Mouse (Mus musculus) forebrain, embryonic 13.5 days (tissue): ENCODE results near the gene Tecpr1. TPM values are rescaled to one million over a fixed set of nuclear protein-coding genes. Genes with fewer than 3 reads are reported as not detected.

Source experiments
- ATAC-seq: fragments of 200-750 bp; cut with Nextera tagmentation; 2 replicates; pipeline ENCODE4 v1.8.0; 2017
- H3K27ac ChIP-seq: fragments of 300-500 bp; sonication (generic); 2 replicates; pipeline ENCODE4 v1.5.1; 2015; ENCODE audit warnings: inconsistent platforms, mild to moderate bottlenecking, moderate library complexity
- H3K27me3 ChIP-seq: fragments of 300-500 bp; sonication (generic); 2 replicates; pipeline ENCODE4 v1.6.1; 2015; ENCODE audit warnings: mild to moderate bottlenecking, inconsistent platforms
- H3K36me3 ChIP-seq: fragments of 300-500 bp; sonication (generic); 2 replicates; pipeline ENCODE4 v1.6.1; 2015; ENCODE audit warnings: mild to moderate bottlenecking, inconsistent platforms; ENCODE audit not compliant: poor library complexity, severe bottlenecking
- H3K4me1 ChIP-seq: fragments of 300-500 bp; sonication (generic); 2 replicates; pipeline ENCODE4 v1.6.1; 2015; ENCODE audit warnings: inconsistent platforms
- H3K4me2 ChIP-seq: fragments of 300-500 bp; sonication (generic); 2 replicates; pipeline ENCODE4 v1.6.1; 2015; ENCODE audit warnings: inconsistent platforms, mild to moderate bottlenecking, moderate library complexity
- H3K4me3 ChIP-seq: fragments of 300-500 bp; sonication (generic); 2 replicates; pipeline ENCODE4 v1.5.1; 2015; ENCODE audit warnings: mild to moderate bottlenecking, inconsistent platforms
- H3K9ac ChIP-seq: fragments of 300-500 bp; sonication (generic); 2 replicates; pipeline ENCODE4 v1.6.1; 2015; ENCODE audit warnings: mild to moderate bottlenecking, inconsistent platforms
- H3K9me3 ChIP-seq: fragments of 300-500 bp; sonication (generic); replicated peaks from 2 replicates; pipeline ENCODE4 v1.6.1; 2016; ENCODE audit warnings: inconsistent platforms
- WGBS: fragments of 180-500 bp; shearing (Covaris S2); methylation state at CpG from one replicate; pipeline ENCODE4 v1.1.7; 2015; 5-methylcytosine and 5-hydroxymethylcytosine counted together
- polyA plus RNA-seq: library from polyadenylated mRNA; unstranded; fragments of >200 nt; fragmentation: Nextera tagmentation; extraction: Ambion mirVana; gene quantifications from 2 replicates; pipeline ENCODE4 v1.2.1, GENCODE M21; 2015

Gene Tecpr1
- polyA plus RNA-seq, 1 experiment from 2014 or later = 39.7 TPM

DNA sequence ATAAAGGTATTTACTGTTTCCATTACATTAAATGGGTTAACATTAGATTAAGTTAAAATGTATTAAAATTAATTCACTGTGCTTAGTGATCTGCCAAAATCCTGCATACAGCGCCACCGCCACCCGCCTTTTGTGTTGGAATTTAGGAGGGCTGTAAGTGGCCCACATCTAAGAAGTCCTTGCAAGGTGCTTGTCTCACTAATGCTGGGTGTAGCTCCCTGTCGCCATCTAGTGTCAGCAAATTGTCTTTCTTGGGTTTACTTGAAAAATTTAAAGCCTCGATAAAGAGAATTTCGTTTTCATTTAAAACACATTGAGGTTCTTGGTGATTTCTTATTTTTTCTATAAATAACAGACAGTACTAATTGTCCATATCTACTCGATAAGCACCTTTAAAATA lies 68.9 kb downstream of the Tecpr1 start:
- no peak overlapping the region for H3K4me3 ChIP-seq
- no peak overlapping the region for H3K4me2 ChIP-seq
- ATAC-seq = peak; percentile 62; the same call in 1 of the 2 replicates
- H3K27ac ChIP-seq = no peak overlapping the region
- 26% methylated on average over 7 of the region's 7 CpGs for WGBS
- H3K9ac ChIP-seq = no peak overlapping the region
- peaks cover 47% of the 10 kb centered on the region for H3K36me3 ChIP-seq
- H3K27me3 ChIP-seq = no peaks in the 10 kb centered on the region
- no peaks in the 10 kb centered on the region for H3K9me3 ChIP-seq
- peaks cover 10% of the 10 kb centered on the region for H3K4me1 ChIP-seq

DNA sequence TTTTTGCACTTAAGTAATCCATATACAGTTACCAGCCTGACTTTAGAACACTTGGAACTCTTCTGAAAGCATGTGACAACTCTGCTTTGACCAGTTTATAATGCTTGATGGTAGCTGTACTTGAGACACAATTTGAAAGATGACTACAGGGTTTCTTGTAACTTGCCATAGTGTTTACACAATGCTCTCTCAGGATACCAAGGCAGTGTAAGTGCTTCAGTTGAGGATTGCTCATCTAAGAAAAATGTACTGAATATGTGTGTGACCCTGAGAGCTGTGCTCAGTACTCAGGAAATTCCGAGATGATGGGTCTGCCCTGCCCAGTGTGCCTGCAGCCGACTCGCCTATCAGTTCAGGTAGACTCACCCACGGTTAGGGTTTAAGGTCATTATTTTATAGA lies 72.1 kb downstream of the Tecpr1 start:
- Histone ChIP-seq H3K27ac (no peak overlapping the region), H3K9me3 (no peaks in the 10 kb centered on the region), H3K36me3 (peaks cover 44% of the 10 kb centered on the region), H3K4me3 (no peak overlapping the region), H3K9ac (no peak overlapping the region), H3K4me2 (no peak overlapping the region), H3K27me3 (no peaks in the 10 kb centered on the region), H3K4me1 (no peaks in the 10 kb centered on the region)
- WGBS = 98% methylated on average over 4 of the region's 4 CpGs
- ATAC-seq = no peak

DNA sequence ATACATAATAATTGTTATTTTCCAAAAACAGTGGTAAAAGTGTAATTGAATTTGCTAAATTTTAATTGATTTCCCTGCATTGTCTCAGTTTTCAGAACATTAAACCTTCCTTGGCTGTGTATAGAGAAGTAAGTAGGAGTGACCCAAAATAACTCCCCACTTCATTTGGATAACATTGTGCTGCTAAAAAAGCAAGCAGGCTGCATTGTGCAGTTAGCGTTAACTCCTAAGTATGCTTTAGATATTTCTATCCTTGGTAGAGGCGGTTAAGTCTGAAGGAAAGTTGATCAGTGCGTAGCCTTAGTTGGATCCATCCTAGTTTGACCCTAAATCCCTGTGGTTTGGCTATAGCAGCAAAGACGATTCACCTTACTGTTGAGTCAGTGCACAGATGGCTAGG lies 73.9 kb downstream of the Tecpr1 start:
- no peak for ATAC-seq
- no peak overlapping the region for H3K4me3 ChIP-seq
- WGBS = 93% methylated on average over 4 of the region's 4 CpGs
- no peaks in the 10 kb centered on the region for H3K4me1 ChIP-seq
- H3K36me3 ChIP-seq = peaks cover 56% of the 10 kb centered on the region
- H3K9ac ChIP-seq = no peak overlapping the region
- no peak overlapping the region for H3K27ac ChIP-seq
- no peaks in the 10 kb centered on the region for H3K9me3 ChIP-seq
- H3K27me3 ChIP-seq = no peaks in the 10 kb centered on the region
- no peak overlapping the region for H3K4me2 ChIP-seq

DNA sequence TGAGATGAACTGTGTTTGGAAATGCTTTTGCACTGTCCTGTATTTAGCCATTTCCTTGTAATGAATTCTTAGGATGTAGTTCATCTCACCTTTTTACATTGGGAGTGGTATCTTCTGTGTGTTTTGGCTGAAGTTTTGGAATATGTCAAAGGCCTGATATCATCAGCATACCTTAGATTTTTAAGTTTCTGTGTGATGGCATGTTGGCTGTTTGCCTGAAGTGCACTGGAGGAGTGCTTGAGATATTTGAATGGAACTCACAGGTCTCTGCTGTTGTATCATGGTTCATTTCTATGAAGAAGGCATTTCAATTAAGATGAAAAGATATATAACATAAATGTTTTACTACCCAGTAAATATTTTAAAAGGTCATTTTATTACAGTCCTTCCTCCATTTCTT lies 76.5 kb downstream of the Tecpr1 start:
- H3K27me3 ChIP-seq = no peaks in the 10 kb centered on the region
- H3K36me3 ChIP-seq = peaks cover 56% of the 10 kb centered on the region
- H3K9ac ChIP-seq = no peak overlapping the region
- no peak overlapping the region for H3K4me2 ChIP-seq
- no peak for ATAC-seq
- H3K9me3 ChIP-seq = no peaks in the 10 kb centered on the region
- H3K27ac ChIP-seq = no peak overlapping the region
- H3K4me3 ChIP-seq = no peak overlapping the region
- H3K4me1 ChIP-seq = no peaks in the 10 kb centered on the region

Other genes starting within 250 kb of the Tecpr1 start
- 98.5 and 99.6 TPM in 2 replicates for gene Ccz1, start 208.7 kb downstream of the Tecpr1 start, polyA plus RNA-seq
- not detected in 2 replicates for gene Ocm, start 196.9 kb downstream of the Tecpr1 start, polyA plus RNA-seq
- 6.3 and 6.9 TPM in 2 replicates for gene Lmtk2, start 123.2 kb downstream of the Tecpr1 start, polyA plus RNA-seq
- gene Bhlha15, start 33.3 kb downstream of the Tecpr1 start, polyA plus RNA-seq = 0.06 and 0.10 TPM in 2 replicates
- 117 and 128 TPM in 2 replicates for gene Bri3, start 20.8 kb upstream of the Tecpr1 start, polyA plus RNA-seq
- 1.3 and 1.7 TPM in 2 replicates for gene Baiap2l1, start 134.5 kb upstream of the Tecpr1 start, polyA plus RNA-seq